Mouse (Mus musculus): Measurements from ENCODE around the gene Park7. TPM values are rescaled to one million over a fixed set of nuclear protein-coding genes. Genes with fewer than 3 reads are reported as not detected.
"Not testable (repeated sequence)": the region's sequence is repeated elsewhere in the genome, so short reads cannot be mapped to it uniquely, and the experiment has no call there.

Park7 gene
- polyA plus RNA-seq, 1 experiment, result 312 TPM

DNA sequence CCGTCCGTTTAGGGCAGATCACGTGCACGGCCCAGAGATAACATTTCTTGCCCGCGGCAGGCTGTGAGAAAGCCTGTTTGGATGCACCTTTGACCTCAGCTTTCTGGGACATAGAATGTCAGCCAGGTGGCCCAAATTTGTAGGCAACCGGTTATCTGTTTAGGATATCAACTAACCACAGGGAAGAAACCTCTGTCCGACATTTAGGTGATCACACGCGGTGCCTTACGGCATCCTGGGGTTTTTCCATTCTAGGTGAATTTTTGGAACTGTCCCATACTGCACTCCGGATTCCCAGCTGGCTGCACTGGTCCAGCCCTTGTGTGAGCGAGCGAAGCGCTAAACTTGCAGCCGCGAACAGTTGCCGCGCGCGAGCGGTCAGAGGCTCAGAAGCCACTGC lies 34.6 kb downstream of the Park7 start:
- TF ChIP-seq POLR2A (IDR thresholded peaks at IDR 0.05; ENCODE audit: insufficient read length, low read depth) (no peak), TCF3 (IDR thresholded peaks at IDR 0.05; ENCODE audit: insufficient read length, low read depth) (no peak), SRF (IDR thresholded peaks at IDR 0.05; ENCODE audit: control insufficient read depth, insufficient read length, low read depth) (no peak), E2F4 (IDR thresholded peaks at IDR 0.05; ENCODE audit: insufficient read depth) (no peak), MAX (IDR thresholded peaks at IDR 0.05; ENCODE audit: low read depth) (no peak), MYOG (IDR thresholded peaks at IDR 0.05; ENCODE audit: control insufficient read depth in 1 of 3, insufficient read depth in 1 of 3, insufficient read length in 2 of 3, low read depth in 2 of 3) (no peak), TCF12 (IDR thresholded peaks at IDR 0.05; ENCODE audit: insufficient read depth, poor library complexity, severe bottlenecking) (no peak), MYOD1 (IDR thresholded peaks at IDR 0.05; ENCODE audit: control insufficient read depth in 1 of 3, insufficient read length in 2 of 3, low read depth in 2 of 3) (no peak), CEBPB (IDR thresholded peaks at IDR 0.05; ENCODE audit: insufficient read depth, poor library complexity, severe bottlenecking) (no peak), REST (IDR thresholded peaks at IDR 0.05; ENCODE audit: insufficient read depth, insufficient read length) (no peak), POLR2AphosphoS2 (IDR thresholded peaks at IDR 0.05; ENCODE audit: insufficient read length, low read depth) (no peak), USF1 (IDR thresholded peaks at IDR 0.05; ENCODE audit: low read depth) (no peak)
- Histone ChIP-seq H3K36me3 (ENCODE audit: control insufficient read depth, insufficient read depth) (no peaks in the 10 kb centered on the region), H3K4me3 (no peak overlapping the region), H3ac (ENCODE audit: control insufficient read depth, insufficient read length) (no peak overlapping the region), H3K4me2 (ENCODE audit: low read depth) (no peak overlapping the region), H3K79me2 (ENCODE audit: control insufficient read depth, insufficient read depth) (no peaks in the 10 kb centered on the region), H3K27me3 (ENCODE audit: control insufficient read depth, insufficient read depth, insufficient read length) (no peaks in the 10 kb centered on the region)

DNA sequence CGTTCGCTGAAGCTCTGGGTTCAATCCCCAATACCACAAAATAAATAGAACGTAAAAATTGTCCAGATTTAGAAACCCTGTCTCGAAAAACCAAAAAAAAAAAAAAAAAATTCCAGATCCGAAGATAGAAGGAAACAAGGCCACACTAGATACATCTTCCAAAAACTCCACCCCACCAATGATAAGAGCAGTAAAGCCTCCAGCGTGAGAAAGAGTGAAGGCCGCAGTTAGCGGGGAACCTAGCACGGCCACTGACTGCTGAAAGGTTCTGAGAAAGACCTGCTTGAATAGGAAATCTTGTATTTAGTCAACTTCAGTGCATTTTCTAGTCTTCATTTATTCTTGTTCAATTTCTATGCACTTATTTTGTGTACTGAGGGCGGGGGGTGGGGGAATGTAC lies 38.8 kb downstream of the Park7 start:
- TF ChIP-seq TCF12 (IDR thresholded peaks at IDR 0.05; ENCODE audit: insufficient read depth, poor library complexity, severe bottlenecking), result no peak
- no peak for TF ChIP-seq MYOG (IDR thresholded peaks at IDR 0.05; ENCODE audit: control insufficient read depth in 1 of 3, insufficient read depth in 1 of 3, insufficient read length in 2 of 3, low read depth in 2 of 3)
- no peak for TF ChIP-seq POLR2A (IDR thresholded peaks at IDR 0.05; ENCODE audit: insufficient read length, low read depth)
- TF ChIP-seq MAX (IDR thresholded peaks at IDR 0.05; ENCODE audit: low read depth), result no peak
- TF ChIP-seq CEBPB (IDR thresholded peaks at IDR 0.05; ENCODE audit: insufficient read depth, poor library complexity, severe bottlenecking), result no peak
- TF ChIP-seq TCF3 (IDR thresholded peaks at IDR 0.05; ENCODE audit: insufficient read length, low read depth), result no peak
- no peak for TF ChIP-seq SRF (IDR thresholded peaks at IDR 0.05; ENCODE audit: control insufficient read depth, insufficient read length, low read depth)
- TF ChIP-seq E2F4 (IDR thresholded peaks at IDR 0.05; ENCODE audit: insufficient read depth), result no peak
- TF ChIP-seq POLR2AphosphoS2 (IDR thresholded peaks at IDR 0.05; ENCODE audit: insufficient read length, low read depth), result no peak
- no peak for TF ChIP-seq MYOD1 (IDR thresholded peaks at IDR 0.05; ENCODE audit: control insufficient read depth in 1 of 3, insufficient read length in 2 of 3, low read depth in 2 of 3)
- no peak for TF ChIP-seq USF1 (IDR thresholded peaks at IDR 0.05; ENCODE audit: low read depth)
- no peak for TF ChIP-seq REST (IDR thresholded peaks at IDR 0.05; ENCODE audit: insufficient read depth, insufficient read length)
- Histone ChIP-seq H3ac (ENCODE audit: control insufficient read depth, insufficient read length) (no peak overlapping the region), H3K79me2 (ENCODE audit: control insufficient read depth, insufficient read depth) (no peaks in the 10 kb centered on the region), H3K4me2 (ENCODE audit: low read depth) (no peak overlapping the region), H3K4me3 (no peak overlapping the region), H3K27me3 (ENCODE audit: control insufficient read depth, insufficient read depth, insufficient read length) (no peaks in the 10 kb centered on the region), H3K36me3 (ENCODE audit: control insufficient read depth, insufficient read depth) (no peaks in the 10 kb centered on the region)

DNA sequence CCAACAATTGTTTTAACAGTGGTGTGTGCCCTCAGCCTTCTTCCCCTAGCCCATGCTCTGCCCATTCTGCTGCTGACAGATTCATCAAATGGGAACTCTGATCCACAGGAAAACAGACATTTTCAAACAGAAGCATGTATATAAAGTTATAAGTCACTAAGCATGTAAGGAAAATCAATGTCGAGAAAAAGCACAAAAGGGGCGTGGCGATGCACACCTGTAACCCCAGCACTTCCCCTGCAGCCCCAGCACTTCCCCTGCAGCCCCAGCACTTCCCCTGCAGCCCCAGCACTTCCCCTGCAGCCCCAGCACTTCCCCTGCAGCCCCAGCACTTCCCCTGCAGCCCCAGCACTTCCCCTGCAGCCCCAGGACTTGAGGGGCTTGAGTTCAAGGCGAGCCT lies 39.8 kb downstream of the Park7 start:
- H3K4me2 ChIP-seq (ENCODE audit: low read depth); H3K4me3 ChIP-seq; H3K36me3 ChIP-seq (ENCODE audit: control insufficient read depth, insufficient read depth); H3K27me3 ChIP-seq (ENCODE audit: control insufficient read depth, insufficient read depth, insufficient read length); H3ac ChIP-seq (ENCODE audit: control insufficient read depth, insufficient read length); H3K79me2 ChIP-seq (ENCODE audit: control insufficient read depth, insufficient read depth): not testable (repeated sequence)

DNA sequence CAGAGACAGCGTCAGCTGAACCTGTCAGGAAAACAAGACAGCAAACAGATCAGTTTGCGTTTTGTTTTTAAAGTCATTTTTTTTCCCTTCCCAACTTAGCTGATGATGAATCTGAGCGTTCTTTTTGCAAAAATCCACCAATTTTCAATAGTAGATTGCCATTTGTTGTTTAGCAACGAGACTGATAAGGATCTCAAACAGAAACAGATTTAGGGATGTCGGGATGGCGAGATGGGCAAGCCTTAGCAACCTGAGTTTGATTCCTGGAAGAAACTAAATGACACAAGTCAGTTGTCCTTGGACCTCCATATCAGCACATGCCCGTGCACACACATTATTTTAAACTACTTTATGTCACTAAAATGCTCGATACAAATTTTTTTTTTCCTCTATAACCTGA lies 41.6 kb downstream of the Park7 start:
- Histone ChIP-seq H3K4me2 (ENCODE audit: low read depth) (no peak overlapping the region), H3K27me3 (ENCODE audit: control insufficient read depth, insufficient read depth, insufficient read length) (no peaks in the 10 kb centered on the region), H3K4me3 (no peak overlapping the region), H3K36me3 (ENCODE audit: control insufficient read depth, insufficient read depth) (peaks cover 12% of the 10 kb centered on the region), H3ac (ENCODE audit: control insufficient read depth, insufficient read length) (no peak overlapping the region), H3K79me2 (ENCODE audit: control insufficient read depth, insufficient read depth) (no peaks in the 10 kb centered on the region)
- TF ChIP-seq SRF (IDR thresholded peaks at IDR 0.05; ENCODE audit: control insufficient read depth, insufficient read length, low read depth), result no peak
- TF ChIP-seq TCF12 (IDR thresholded peaks at IDR 0.05; ENCODE audit: insufficient read depth, poor library complexity, severe bottlenecking), result no peak
- no peak for TF ChIP-seq CEBPB (IDR thresholded peaks at IDR 0.05; ENCODE audit: insufficient read depth, poor library complexity, severe bottlenecking)
- no peak for TF ChIP-seq MYOG (IDR thresholded peaks at IDR 0.05; ENCODE audit: control insufficient read depth in 1 of 3, insufficient read depth in 1 of 3, insufficient read length in 2 of 3, low read depth in 2 of 3)
- TF ChIP-seq USF1 (IDR thresholded peaks at IDR 0.05; ENCODE audit: low read depth), result no peak
- no peak for TF ChIP-seq MAX (IDR thresholded peaks at IDR 0.05; ENCODE audit: low read depth)
- TF ChIP-seq TCF3 (IDR thresholded peaks at IDR 0.05; ENCODE audit: insufficient read length, low read depth), result no peak

DNA sequence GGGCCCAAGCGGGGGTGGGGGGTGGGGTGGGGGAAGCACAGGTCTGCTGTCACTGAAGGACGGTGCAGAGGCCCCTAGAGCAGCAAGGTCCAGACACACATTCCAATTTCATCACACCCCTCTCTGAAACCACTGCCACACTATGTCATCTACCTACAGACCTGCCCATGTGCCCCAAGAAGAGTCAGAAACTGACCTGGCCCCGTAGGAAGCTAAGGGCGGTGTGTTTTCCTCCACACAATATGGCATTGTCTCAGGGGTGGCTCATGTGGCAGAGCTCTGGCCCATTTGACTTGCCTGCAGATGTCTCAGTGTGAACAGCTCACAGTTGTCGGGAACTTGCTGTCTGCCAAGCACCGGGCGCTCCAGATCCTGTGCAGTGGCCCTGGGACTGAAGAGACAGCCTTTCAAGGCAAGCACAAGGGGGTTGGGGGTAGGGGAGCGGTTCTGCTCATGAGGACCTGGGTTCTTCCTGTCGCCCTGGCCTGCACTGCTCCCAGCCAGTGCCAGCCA lies 42.0 kb downstream of the Park7 start:
- H3K27me3 ChIP-seq (ENCODE audit: control insufficient read depth, insufficient read depth, insufficient read length), result no peaks in the 10 kb centered on the region
- H3K36me3 ChIP-seq (ENCODE audit: control insufficient read depth, insufficient read depth), result peaks cover 17% of the 10 kb centered on the region
- no peak overlapping the region for H3K4me3 ChIP-seq
- H3K79me2 ChIP-seq (ENCODE audit: control insufficient read depth, insufficient read depth), result peaks cover 4% of the 10 kb centered on the region
- no peak overlapping the region for H3ac ChIP-seq (ENCODE audit: control insufficient read depth, insufficient read length)
- TF ChIP-seq CEBPB (IDR thresholded peaks at IDR 0.05; ENCODE audit: insufficient read depth, poor library complexity, severe bottlenecking), result no peak
- peak; percentile 2 for TF ChIP-seq POLR2A (IDR thresholded peaks at IDR 0.05; ENCODE audit: insufficient read length, low read depth)
- TF ChIP-seq MYOG (IDR thresholded peaks at IDR 0.05; ENCODE audit: control insufficient read depth in 1 of 3, insufficient read depth in 1 of 3, insufficient read length in 2 of 3, low read depth in 2 of 3), result peak in 1 of 3 experiments; percentile 66
- no peak overlapping the region for H3K4me2 ChIP-seq (ENCODE audit: low read depth)
